Mouse (Mus musculus): Measurements from ENCODE around the gene Ttll12.

DNA sequence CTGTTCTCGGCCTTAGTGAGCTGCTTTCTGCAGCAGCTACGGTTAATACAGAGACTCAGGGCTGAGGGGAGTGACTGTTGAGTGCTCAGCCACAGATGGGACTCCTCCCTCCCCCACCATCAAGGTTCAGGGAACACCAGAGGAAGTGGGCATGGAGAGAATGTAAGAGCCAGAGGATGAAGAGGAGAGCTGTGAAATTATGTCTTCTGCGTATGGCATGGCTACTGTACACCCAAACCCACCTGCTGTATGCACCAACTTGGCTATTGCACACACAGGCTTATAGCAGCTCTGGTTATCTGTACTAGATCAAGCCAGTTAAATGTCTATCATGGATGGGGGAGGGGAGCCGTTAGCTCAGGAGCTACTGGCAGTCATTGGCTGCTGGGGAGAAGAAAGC lies 6.2 kb upstream of the Ttll12 start:
- TF ChIP-seq CTCF (IDR thresholded peaks at IDR 0.05; ENCODE audit: low read depth) (no peak), EP300 (IDR thresholded peaks at IDR 0.05; ENCODE audit: low read depth) (no peak)
